In the genomic region with DNA sequence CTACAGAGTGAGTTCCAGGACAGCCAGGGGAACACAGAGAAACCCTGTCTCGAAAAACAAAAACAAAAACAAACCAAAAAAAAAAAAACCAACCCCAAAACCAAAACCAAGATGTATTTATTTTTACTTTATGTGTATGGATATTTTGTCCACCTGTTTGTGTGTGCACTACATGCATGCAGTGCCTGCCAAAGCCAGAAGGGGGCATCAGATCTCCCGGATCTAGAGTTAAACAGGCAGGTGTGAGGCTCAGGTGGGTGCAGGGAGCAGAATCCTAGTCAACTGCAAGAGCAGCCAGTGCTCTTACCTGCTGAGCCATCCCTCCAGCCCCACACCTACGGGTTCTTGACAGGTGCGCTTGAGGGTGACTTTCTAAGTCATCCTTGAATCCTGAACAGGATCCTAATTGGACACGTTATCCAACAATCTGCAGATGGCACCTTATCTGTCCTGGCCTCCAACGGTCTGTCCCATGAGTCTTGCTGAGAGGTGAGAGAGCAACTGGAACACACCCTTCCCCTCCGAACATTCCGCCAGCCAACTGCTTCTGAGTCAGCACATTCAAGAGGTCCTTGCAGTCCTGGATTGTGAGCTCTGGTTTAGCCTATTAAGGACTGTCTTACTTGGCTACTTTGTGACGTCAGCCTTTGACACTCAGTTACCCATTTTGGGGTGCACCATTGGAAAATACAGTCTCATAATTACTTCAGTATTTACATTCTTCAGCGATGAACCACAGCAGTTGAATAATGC, we compare ENCODE assay signal across 16 mouse cellular contexts.
DNase-seq lines count a peak whose midpoint lies in the region; ATAC-seq lines count a peak whose summit lies in the region.
"Had no signal": no experiment of that assay in that cellular context is flagged by ENCODE, and none has a peak within 500 bp of the region (broad histone marks: within the 10 kb centered on the region; RNA-seq: fewer than 3 reads in every experiment).

No protein-coding gene starts in this region.

- H3K27me3 ChIP-seq in hindbrain, embryonic 12.5 days: no peaks in the 10 kb centered on the region
- no peaks in the 10 kb centered on the region for H3K27me3 ChIP-seq in hindbrain, embryonic 10.5 days (ENCODE audit: insufficient read depth, poor library complexity, severe bottlenecking)
- H3K27me3 ChIP-seq in midbrain, embryonic 13.5 days: no peaks in the 10 kb centered on the region
- no peaks in the 10 kb centered on the region for H3K27me3 ChIP-seq in midbrain, embryonic 11.5 days (ENCODE audit: control insufficient read depth, insufficient read depth, low read length)
- no peaks in the 10 kb centered on the region for H3K27me3 ChIP-seq in midbrain, embryonic 16.5 days (ENCODE audit: control insufficient read depth, insufficient read depth, low read depth, low read length)
- H3K27me3 ChIP-seq: limb, embryonic 12.5 days; stomach, embryonic 15.5 days had no signal

- H3K4me1 ChIP-seq in hindbrain, embryonic 12.5 days: peaks cover 2% of the 10 kb centered on the region; the same call in 1 of the 2 replicates
- no peaks in the 10 kb centered on the region for H3K4me1 ChIP-seq in hindbrain, embryonic 10.5 days (replicated peaks)
- peaks cover 11% of the 10 kb centered on the region; the same call in 1 of the 2 replicates for H3K4me1 ChIP-seq in midbrain, embryonic 13.5 days (replicated peaks)
- H3K4me1 ChIP-seq in midbrain, embryonic 11.5 days (ENCODE audit: control insufficient read depth, insufficient read depth, low read length): no peaks in the 10 kb centered on the region
- peaks cover 10% of the 10 kb centered on the region; the same call in 1 of the 2 replicates for H3K4me1 ChIP-seq in midbrain, embryonic 16.5 days (ENCODE audit: control insufficient read depth, insufficient read depth, low read length)
- H3K4me1 ChIP-seq: limb, embryonic 12.5 days had no signal

- peak overlapping the region; percentile 48; the same call in 1 of the 2 replicates for H3K27ac ChIP-seq in hindbrain, embryonic 12.5 days
- H3K27ac ChIP-seq in hindbrain, embryonic 10.5 days: no peak overlapping the region
- H3K27ac ChIP-seq in midbrain, embryonic 13.5 days: peak overlapping the region; percentile 88
- H3K27ac ChIP-seq in midbrain, embryonic 11.5 days (ENCODE audit: low read depth, low read length): no peak overlapping the region
- H3K27ac ChIP-seq in midbrain, embryonic 16.5 days (ENCODE audit: low read length): peak overlapping the region; percentile 90
- H3K27ac ChIP-seq: heart, adult 2 months; limb, embryonic 12.5 days; stomach, embryonic 15.5 days had no signal

- no peak overlapping the region for H3K4me2 ChIP-seq in hindbrain, embryonic 12.5 days (replicated peaks)
- no peak overlapping the region for H3K4me2 ChIP-seq in midbrain, embryonic 13.5 days (replicated peaks)
- no peak overlapping the region for H3K4me2 ChIP-seq in midbrain, embryonic 11.5 days
- H3K4me2 ChIP-seq in midbrain, embryonic 16.5 days (ENCODE audit: low read length): peak overlapping the region; percentile 44; the same call in 1 of the 2 replicates
- H3K4me2 ChIP-seq: limb, embryonic 12.5 days; stomach, embryonic 15.5 days had no signal

- H3K9ac ChIP-seq in hindbrain, embryonic 12.5 days: no peak overlapping the region
- H3K9ac ChIP-seq in midbrain, embryonic 13.5 days (replicated peaks): no peak overlapping the region
- no peak overlapping the region for H3K9ac ChIP-seq in midbrain, embryonic 11.5 days (ENCODE audit: low read length)
- no peak overlapping the region for H3K9ac ChIP-seq in midbrain, embryonic 16.5 days (ENCODE audit: low read depth, low read length)
- H3K9ac ChIP-seq: limb, embryonic 12.5 days; stomach, embryonic 15.5 days had no signal

- no peak for ATAC-seq in hindbrain, embryonic 12.5 days (ENCODE audit: low FRiP score)
- peak; percentile 35 for ATAC-seq in midbrain, embryonic 13.5 days
- no peak for ATAC-seq in midbrain, embryonic 11.5 days (ENCODE audit: low FRiP score)
- ATAC-seq in midbrain, embryonic 16.5 days: peak; percentile 36; the same call in 1 of the 2 replicates

- no peaks in the 10 kb centered on the region for H3K36me3 ChIP-seq in hindbrain, embryonic 12.5 days
- no peaks in the 10 kb centered on the region for H3K36me3 ChIP-seq in hindbrain, embryonic 10.5 days
- H3K36me3 ChIP-seq in midbrain, embryonic 13.5 days: no peaks in the 10 kb centered on the region
- no peaks in the 10 kb centered on the region for H3K36me3 ChIP-seq in midbrain, embryonic 11.5 days (ENCODE audit: control insufficient read depth, insufficient read depth, low read length)
- H3K36me3 ChIP-seq in midbrain, embryonic 16.5 days (ENCODE audit: control insufficient read depth, insufficient read depth, low read length): no peaks in the 10 kb centered on the region
- H3K36me3 ChIP-seq: limb, embryonic 12.5 days; stomach, embryonic 15.5 days had no signal

- DNase-seq in hindbrain, embryonic 10.5 days (ENCODE audit: low spot score): no peak
- DNase-seq in midbrain, embryonic 11.5 days (ENCODE audit: low spot score, missing footprints): no peak
- peak; percentile 70 for DNase-seq in R1 (ENCODE audit: low read depth, low spot score)
- DNase-seq in ovary, adult 18-20 months (ENCODE audit: low spot score): no peak
- no peak for DNase-seq in left cerebral cortex, adult 18-20 months (ENCODE audit: low spot score in 2 of 2)
- DNase-seq: adrenal gland, postnatal 14 days; cerebellum, postnatal 36 days; heart, adult 2 months; kidney, postnatal 10 days; layer of hippocampus, postnatal 36 days; lung, postnatal 14 days had no signal

- H3K9me3 ChIP-seq in hindbrain, embryonic 12.5 days (replicated peaks): no peaks in the 10 kb centered on the region
- no peaks in the 10 kb centered on the region for H3K9me3 ChIP-seq in hindbrain, embryonic 10.5 days
- no peaks in the 10 kb centered on the region for H3K9me3 ChIP-seq in midbrain, embryonic 13.5 days
- H3K9me3 ChIP-seq in midbrain, embryonic 11.5 days (ENCODE audit: control insufficient read depth, low read length): no peaks in the 10 kb centered on the region
- H3K9me3 ChIP-seq in midbrain, embryonic 16.5 days (replicated peaks; ENCODE audit: control insufficient read depth, low read length, poor library complexity, severe bottlenecking): no peaks in the 10 kb centered on the region
- H3K9me3 ChIP-seq: stomach, embryonic 15.5 days had no signal

- 84% methylated on average over 10 of the region's 10 CpGs for WGBS in hindbrain, embryonic 12.5 days
- WGBS in hindbrain, embryonic 10.5 days: 93% methylated on average over 10 of the region's 10 CpGs
- WGBS in midbrain, embryonic 13.5 days: 85% methylated on average over 10 of the region's 10 CpGs
- 88% methylated on average over 10 of the region's 10 CpGs for WGBS in midbrain, embryonic 11.5 days
- WGBS in midbrain, embryonic 16.5 days: 79% methylated on average over 10 of the region's 10 CpGs

- no peak overlapping the region for H3K4me3 ChIP-seq in hindbrain, embryonic 12.5 days
- no peak overlapping the region for H3K4me3 ChIP-seq in hindbrain, embryonic 10.5 days
- no peak overlapping the region for H3K4me3 ChIP-seq in midbrain, embryonic 13.5 days (replicated peaks)
- no peak overlapping the region for H3K4me3 ChIP-seq in midbrain, embryonic 11.5 days (ENCODE audit: low read depth, low read length)
- no peak overlapping the region for H3K4me3 ChIP-seq in midbrain, embryonic 16.5 days (ENCODE audit: low read depth, low read length)
- H3K4me3 ChIP-seq: heart, adult 2 months; limb, embryonic 12.5 days; stomach, embryonic 15.5 days had no signal

Comparison
In these comparisons a context has a peak if more than half of its experiments do, and no peak if none do; other contexts are left out.
1. ATAC-seq: peak in midbrain, embryonic 13.5 days (single experiment) and midbrain, embryonic 16.5 days (single experiment); none in hindbrain, embryonic 12.5 days (single experiment) and midbrain, embryonic 11.5 days (single experiment).
2. H3K27ac ChIP-seq: peak in hindbrain, embryonic 12.5 days (single experiment), midbrain, embryonic 13.5 days (single experiment) and midbrain, embryonic 16.5 days (single experiment); none in hindbrain, embryonic 10.5 days (single experiment) and midbrain, embryonic 11.5 days (single experiment).